Mouse (Mus musculus) Muller cell, postnatal 12 days (primary cell): ENCODE measurements around the gene Pdzd3.

Experiments used
- DNase-seq: peaks from one replicate; pipeline ENCODE4 v3.0.0-alpha.2; 2015; ENCODE audit errors: inconsistent ontology term

Gene Pdzd3

DNA sequence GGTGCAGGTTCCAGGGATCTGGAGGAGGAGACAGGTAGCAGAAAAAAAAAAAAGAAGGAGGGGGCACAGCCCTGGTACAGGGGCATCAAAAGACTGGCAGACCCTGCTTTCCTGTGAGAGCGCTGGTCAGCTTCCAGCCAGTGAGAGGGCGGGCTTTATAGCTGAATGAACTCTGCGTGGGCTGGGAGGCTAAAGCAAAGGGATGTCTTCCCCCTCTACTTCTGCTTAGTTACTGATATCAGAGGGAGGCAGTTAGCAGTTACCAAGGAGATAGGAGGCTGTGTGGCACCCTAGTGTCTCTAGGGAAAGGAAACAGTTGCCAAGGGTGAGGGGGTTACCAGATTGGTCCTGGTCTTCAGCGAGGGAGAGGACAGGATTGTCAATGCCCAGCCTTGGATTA lies 826 bp downstream of the Pdzd3 start:
- DNase-seq = no peak

DNA sequence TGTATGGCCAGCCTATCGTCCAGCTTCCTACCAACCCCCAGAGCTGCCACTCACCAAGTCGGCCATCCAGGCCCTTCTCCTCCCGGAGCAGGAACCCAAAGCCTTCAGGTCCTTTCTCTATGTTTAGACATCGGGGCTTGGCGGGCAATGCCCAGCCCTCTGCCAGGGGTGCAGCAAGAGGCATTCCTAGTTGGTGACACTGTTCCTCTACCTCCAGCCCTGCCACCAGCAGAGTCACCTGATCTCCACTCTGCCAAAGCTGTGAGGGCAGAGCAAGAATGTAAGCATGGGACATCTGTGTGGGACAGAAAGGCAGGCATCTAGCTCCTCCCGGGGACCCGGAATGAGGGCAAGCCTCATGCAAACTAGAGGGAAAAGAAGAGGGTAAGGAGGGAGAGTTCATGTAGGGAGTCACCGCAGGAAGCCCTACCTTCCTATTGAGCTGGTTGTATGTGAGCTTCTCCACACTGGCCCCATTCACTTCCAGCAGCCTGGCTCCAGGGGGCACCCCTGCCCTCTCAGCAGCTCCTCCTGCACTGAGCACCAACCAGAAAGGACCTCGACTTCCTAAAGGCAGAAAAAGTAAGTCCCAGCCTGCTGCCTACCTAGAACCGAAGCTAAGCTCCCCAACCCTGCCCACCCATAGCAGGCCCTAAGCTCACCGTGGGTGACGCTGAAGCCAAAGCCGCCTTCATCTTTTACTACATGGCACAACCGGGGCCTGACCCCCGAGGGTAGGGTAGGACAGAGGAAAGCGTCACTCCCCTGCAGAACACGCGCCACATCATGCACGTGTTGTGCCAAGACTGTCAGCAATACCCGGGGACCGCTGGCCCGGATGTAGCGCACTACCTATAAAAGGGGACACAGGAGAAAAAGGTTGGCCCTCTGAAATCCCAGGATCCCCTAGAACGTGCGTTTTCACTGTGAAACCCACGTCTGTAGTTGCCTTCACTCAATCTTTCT lies 1.8 kb downstream of the Pdzd3 start:
- peak; percentile 64 for DNase-seq

- no peak for DNase-seq
Measured at GRCm38 (mm10) chr9:44247907-44248306, 3.4 kb downstream of the Pdzd3 start.

DNA sequence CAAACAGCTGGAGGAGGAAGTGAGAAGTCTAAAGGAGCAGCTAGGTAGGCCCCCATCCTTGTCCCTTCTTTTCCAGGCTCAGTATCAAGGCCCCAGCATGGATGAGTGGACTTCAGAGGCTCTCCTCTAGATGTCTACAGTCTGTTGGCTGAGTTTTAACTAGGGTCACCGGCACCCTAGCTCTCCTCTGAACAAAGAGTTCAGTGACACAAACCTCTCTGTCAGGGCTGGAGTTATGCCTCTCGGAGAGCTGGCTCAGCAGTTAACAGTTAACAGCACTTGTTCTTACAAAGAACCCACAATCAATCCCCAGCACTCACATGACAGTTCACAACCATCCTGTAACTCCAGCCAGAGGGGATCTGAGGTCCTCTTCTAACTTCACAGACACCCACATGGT lies 7.7 kb downstream of the Pdzd3 start:
- DNase-seq = no peak

DNA sequence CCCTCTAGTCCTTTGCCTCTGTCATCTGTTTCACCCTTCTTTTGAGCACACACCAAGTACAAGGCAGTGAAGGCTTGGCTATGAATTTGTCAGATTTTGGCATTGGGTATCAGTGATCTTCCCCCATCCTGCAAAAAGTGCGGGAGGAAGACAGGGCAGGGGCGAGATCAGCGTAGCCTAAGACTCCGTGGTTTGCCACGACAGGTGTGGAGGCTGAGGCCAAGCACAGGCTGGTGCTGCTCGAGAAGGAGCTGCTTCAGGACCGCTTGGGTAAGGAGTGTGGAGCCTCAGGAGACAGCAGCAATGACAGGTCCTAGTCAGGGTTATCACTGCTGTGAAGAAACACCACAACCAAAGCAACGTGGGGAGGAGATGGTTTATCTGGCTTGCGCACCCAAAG lies 9.9 kb downstream of the Pdzd3 start:
- no peak for DNase-seq

DNA sequence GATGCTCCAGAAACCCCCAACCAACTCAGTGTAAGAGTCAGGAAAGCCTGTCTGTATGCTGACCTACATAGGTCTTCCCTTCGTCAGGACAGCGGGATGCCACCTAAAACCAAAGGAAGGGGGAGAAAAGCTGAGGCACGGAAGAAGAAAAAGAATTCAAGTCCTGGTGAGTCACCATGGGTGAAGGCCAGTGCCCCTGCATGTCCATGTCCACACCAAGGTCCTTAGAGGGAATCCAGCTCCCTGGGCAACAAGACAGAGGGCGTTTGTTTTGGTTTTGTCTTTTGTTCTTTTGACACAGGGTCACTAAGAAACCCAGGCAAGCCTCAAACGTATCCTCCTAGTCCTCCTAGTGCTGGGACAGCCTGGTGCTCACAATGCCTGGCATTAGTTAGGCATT lies 10.4 kb downstream of the Pdzd3 start:
- peak; percentile 57 for DNase-seq

DNA sequence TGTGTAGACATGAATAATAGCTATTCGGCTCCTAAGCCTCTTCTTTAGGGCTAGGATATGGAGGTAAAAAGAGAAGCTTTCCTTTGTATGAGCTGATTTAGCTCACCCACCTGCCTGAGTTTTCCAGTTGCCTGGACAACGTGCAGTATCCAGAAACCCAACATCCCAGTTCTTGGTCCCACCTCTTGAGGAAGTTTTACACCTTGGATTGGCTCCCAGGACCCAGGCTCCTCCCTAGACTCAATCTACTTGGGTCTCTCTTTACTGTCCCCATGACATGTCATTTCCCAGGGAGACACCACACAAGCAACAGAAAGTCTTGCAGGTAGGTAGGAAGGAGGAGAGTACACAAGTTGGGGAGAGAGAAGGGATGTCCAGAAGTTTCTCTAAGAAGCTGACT lies 10.9 kb downstream of the Pdzd3 start, which contains the start of gene Ccdc153:
Gene Ccdc153 (plus strand): TSS at position 278 of the 400 bp plus-strand sequence.
- DNase-seq = no peak

GRCm38 (mm10) chr9:44239447-44239846 lies 11.8 kb downstream of the Pdzd3 start:
- DNase-seq = no peak

- DNase-seq = no peak
Measured at GRCm38 (mm10) chr9:44238501-44239190, 12.6 kb downstream of the Pdzd3 start.

DNA sequence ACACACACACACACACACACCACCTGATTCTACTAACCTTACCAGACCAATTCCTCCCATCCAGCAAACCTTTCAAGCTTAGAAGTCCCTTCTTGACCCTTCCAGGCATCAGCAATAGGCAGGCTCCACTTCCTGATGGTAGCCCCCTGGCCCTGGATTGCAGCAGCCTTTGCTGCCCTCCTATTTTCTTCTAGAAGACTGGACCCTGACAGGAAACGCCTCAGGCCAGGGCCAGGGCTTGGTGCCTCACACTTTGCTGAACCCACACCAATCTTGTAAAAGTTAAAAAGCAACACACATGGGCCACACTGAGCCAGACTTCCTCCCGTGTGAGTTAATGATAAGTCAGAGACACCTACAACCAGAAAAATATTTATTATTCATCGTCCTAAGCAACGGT lies 14.1 kb downstream of the Pdzd3 start:
- DNase-seq = no peak

GRCm38 (mm10) chr9:44236601-44237000 lies 14.7 kb downstream of the Pdzd3 start:
- DNase-seq = no peak

- no peak for DNase-seq
Measured at GRCm38 (mm10) chr9:44234479-44235427, 16.5 kb downstream of the Pdzd3 start.

DNA sequence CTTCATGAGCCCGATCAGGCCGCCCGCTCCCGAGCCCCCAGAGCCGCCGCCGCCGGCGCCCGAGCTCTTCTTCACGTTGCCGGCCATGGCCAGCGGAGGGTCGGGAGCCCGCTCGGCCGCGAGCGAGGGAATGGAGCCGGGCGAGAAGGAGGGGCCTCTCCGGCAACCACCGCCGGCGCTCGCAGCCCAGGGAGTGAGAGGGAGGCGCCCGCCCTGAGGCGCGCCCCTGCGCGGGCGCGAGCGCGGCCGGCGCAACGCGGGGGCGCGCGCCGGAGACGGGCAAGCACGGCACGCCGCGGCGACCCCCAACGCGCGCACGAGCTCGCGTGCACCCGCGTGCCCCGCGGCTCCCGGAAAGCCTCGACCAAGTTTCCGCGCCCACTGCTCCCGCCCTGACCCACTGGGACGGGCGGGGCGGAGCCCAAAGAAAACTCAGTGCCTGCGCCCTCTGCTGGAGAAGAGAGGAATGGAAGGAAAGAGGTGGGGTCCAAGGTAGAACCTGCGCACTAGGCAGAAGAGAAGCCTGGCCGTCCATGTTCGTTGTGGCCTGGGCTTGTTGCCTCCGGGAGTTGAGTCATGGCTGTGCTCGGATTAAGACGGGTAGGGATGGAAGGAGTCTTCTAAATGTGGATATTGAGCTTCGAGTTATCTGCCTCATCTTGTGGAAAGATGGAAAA lies 17.3 kb downstream of the Pdzd3 start, which contains the start of gene Cbl:
Gene Cbl (minus strand): TSS at position 248 of the 677 bp plus-strand sequence.
- DNase-seq = peak; percentile 99

DNA sequence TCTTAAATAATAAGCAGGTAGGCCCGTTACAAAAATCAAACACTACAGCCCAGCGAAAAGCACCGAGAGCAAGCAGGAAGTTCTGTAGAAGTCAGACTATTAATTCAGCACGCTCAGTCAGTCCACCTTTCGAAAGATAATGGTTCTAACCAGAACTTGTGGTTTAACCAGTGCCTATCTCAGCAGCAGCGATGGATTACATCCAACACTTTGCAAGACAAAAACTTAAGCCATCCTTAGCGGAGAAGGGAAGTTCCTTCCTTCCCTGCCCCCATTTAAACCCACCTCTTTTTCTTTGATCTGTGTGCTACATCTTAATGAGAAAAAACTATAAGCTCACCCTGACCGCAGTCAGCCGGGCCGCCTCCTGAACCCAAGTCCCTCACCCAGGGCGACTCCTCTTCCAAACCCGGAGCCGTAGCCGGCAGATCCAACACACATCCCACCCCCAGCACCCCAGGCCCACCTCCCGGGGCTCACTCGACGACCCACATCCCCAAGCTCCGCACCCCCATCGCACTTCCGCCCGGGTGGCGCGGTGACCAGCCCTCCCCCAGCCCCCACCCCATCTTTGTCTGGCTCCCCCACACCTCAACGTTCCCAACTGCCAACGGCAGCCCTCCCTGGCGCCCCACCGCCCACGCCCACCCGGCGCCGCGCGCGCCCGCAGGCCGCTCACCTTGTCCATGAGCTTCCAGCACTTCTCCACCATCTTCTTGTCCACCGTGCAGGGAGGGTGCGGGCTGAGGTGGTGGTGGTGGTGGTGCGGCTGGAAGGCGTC lies 18.1 kb downstream of the Pdzd3 start:
- DNase-seq = peak; percentile 19

DNA sequence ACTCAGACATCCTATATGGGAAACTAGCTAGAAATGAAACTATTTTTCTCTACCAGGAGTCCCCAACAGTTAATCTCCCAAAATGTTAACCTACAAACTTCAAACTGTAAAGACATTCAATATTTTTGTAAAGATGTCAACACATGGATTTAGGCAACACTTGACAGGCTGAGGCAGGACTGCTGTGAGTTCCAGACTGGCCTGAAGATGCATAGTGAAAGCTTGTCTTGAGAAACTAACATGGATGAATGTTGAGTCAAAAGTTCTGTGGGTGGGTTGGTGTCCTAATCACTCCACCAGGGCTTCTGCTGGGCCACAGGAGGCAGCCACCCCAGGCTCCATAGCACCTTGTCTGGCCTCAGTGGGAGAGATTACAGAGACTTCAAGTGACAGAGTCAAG lies 19.7 kb downstream of the Pdzd3 start:
- DNase-seq = no peak

DNA sequence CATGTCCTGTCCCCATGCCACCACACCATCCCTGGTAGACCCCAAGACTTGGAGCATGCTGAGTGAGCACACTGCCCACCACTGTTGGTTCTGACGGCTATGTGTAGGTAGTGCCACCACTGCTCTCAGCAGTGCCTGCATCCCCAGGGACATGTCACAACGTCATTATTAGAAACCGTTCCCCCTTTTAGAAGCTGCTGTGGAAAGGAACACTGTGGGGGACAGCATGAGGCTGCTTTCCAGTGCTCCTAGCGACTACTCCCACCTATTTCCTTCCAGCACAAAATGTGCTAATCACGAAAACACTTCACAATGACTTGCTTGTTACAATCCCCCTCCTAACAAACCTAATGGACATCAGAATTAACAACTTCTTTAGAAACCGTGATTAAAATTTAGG lies 25.3 kb downstream of the Pdzd3 start:
- DNase-seq = no peak

GRCm38 (mm10) chr9:44213538-44213937 lies 37.7 kb downstream of the Pdzd3 start:
- no peak for DNase-seq

GRCm38 (mm10) chr9:44212406-44212805 lies 38.9 kb downstream of the Pdzd3 start:
- no peak for DNase-seq

GRCm38 (mm10) chr9:44209416-44209815 lies 41.9 kb downstream of the Pdzd3 start:
- DNase-seq = no peak

DNA sequence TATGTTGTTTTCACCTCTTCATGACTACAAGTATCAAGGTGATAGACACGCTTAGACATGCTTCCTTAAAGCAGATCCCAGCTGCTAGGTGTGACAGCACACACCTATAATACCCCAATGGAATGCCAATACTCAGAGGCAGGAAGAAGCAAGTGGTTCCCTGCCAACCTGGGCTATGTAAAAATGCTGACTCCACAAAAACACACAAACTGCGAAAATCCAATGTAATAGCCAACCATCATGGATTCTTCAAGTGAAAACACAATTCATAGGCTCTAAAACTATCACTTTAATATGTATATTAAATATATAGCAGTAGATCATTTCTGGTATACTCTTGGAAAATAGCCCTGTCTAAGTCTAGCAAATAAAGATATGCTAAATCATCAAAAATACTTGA lies 43.4 kb downstream of the Pdzd3 start:
- DNase-seq = no peak
